Mouse (Mus musculus) kidney, adult 8-10 months (tissue): ENCODE data around the gene Tnn.

Source experiments
- DNase-seq, 2 experiments: peaks; one replicate each; pipeline ENCODE4 v3.0.0; 2022

Gene Tnn

GRCm38 (mm10) chr1:160080800-160081436 is 72.5 kb downstream of the Tnn start:
- peak; percentile 47 to 81 for DNase-seq

GRCm38 (mm10) chr1:160078882-160079661 is 74.3 kb downstream of the Tnn start:
- peak; percentile 28 to 59 for DNase-seq

GRCm38 (mm10) chr1:160064547-160065144 is 88.7 kb downstream of the Tnn start:
- DNase-seq = no peak

GRCm38 (mm10) chr1:160061725-160062366 is 91.5 kb downstream of the Tnn start:
- DNase-seq = peak in 1 of 2 experiments; percentile 41

- no peak for DNase-seq
These were observed 92.1 kb downstream of the Tnn start for GRCm38 (mm10) chr1:160061321-160061720.

GRCm38 (mm10) chr1:160060542-160060941 is 92.8 kb downstream of the Tnn start:
- no peak for DNase-seq

- no peak for DNase-seq
These were observed 93.5 kb downstream of the Tnn start for GRCm38 (mm10) chr1:160059908-160060307.

- DNase-seq = peak; percentile 37 to 74
These were observed 95.7 kb downstream of the Tnn start for GRCm38 (mm10) chr1:160057657-160058056.

- no peak for DNase-seq
These were observed 98.9 kb downstream of the Tnn start for GRCm38 (mm10) chr1:160054366-160055078.

- DNase-seq = peak in 1 of 2 experiments; percentile 22
These were observed 99.7 kb downstream of the Tnn start for GRCm38 (mm10) chr1:160053510-160054305.

- DNase-seq = no peak
These were observed 100.6 kb downstream of the Tnn start for GRCm38 (mm10) chr1:160052556-160053315.

- no peak for DNase-seq
These were observed 102.5 kb downstream of the Tnn start for GRCm38 (mm10) chr1:160050898-160051297.

GRCm38 (mm10) chr1:160049131-160049880 is 104.1 kb downstream of the Tnn start:
- no peak for DNase-seq

GRCm38 (mm10) chr1:160047481-160047931 is 105.9 kb downstream of the Tnn start:
- DNase-seq = no peak

GRCm38 (mm10) chr1:160046786-160047185 is 106.6 kb downstream of the Tnn start:
- DNase-seq = no peak

- DNase-seq = no peak
These were observed 107.4 kb downstream of the Tnn start for GRCm38 (mm10) chr1:160045971-160046370.

- DNase-seq = peak in 1 of 2 experiments; percentile 26
These were observed 108.2 kb downstream of the Tnn start for GRCm38 (mm10) chr1:160045056-160045715.

- DNase-seq = peak; percentile 74
These were observed 109.0 kb downstream of the Tnn start, which contains the start of gene 4930523C07Rik for GRCm38 (mm10) chr1:160044237-160045021. Gene 4930523C07Rik (plus strand): TSS chr1:160044382.
